Mouse (Mus musculus): ENCODE results near the gene Gm20388. TPM values are rescaled to one million over a fixed set of nuclear protein-coding genes. Genes with fewer than 3 reads are reported as not detected.
A peak's percentile ranks its signal among the peaks of the same experiment; 100 is the strongest.

The Gm20388 gene
- polyA plus RNA-seq, 1 experiment from 2014 or later, result not detected

DNA sequence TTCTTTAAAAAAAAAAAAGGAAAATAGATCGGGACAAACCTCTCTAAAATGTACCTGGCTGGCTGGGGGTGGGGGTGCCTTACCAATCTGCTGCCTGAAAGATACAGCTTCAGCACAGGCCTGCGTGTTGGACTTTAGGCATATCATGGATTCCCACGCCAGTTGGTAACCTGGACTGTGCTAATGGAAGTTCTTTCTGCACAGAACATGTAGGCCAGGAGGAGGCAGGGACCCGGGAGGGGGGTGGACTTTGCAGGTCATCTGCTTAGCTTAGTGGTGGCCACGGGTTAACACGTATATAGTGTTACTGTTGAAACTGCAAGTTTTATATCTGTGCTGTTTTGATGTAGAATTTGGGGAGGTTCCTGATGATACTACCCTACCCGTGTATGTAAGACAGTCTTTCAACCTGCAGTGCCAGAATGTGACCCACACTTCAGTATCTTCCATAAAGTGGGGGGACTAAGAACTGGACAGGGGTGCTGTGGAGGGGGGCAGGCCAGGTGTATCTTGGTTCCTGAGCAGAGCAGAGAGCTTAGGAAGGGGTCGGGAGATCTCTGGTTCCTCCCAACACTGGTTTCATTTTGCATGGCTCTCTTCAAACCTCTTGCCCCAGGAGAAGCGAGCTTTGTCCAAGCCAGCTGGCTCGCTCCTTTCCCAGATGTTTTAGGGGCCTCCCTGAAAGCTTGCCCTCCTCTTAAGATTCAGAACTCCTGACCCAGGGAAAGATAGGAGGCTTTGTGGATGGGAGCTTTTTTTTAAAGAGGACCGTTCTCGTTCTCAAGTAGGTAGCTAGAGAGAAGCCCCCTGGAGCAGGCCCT lies 1209.2 kb downstream of the Gm20388 start:
- Histone ChIP-seq H3K4me2 (replicated peaks; ENCODE audit: low read depth) (no peak overlapping the region), H3K4me1 (replicated peaks; ENCODE audit: control insufficient read depth, insufficient read depth, low read length) (no peaks in the 10 kb centered on the region), H3K4me3 (ENCODE audit: low read depth, low read length) (no peak overlapping the region), H3K36me3 (ENCODE audit: control insufficient read depth, insufficient read depth) (no peaks in the 10 kb centered on the region), H3K9me3 (ENCODE audit: control insufficient read depth) (no peaks in the 10 kb centered on the region), H3K27me3 (replicated peaks; ENCODE audit: control insufficient read depth, insufficient read depth, low read length) (peaks cover 98% of the 10 kb centered on the region), H3K9ac (ENCODE audit: low read depth, low read length) (no peak overlapping the region), H3K27ac (ENCODE audit: low read depth, low read length) (no peak overlapping the region)
- ATAC-seq, result no peak
- no peak for TF ChIP-seq CTCF (IDR thresholded peaks at IDR 0.05; ENCODE audit: low read depth)
- 35% methylated on average over 12 of the region's 12 CpGs for WGBS

DNA sequence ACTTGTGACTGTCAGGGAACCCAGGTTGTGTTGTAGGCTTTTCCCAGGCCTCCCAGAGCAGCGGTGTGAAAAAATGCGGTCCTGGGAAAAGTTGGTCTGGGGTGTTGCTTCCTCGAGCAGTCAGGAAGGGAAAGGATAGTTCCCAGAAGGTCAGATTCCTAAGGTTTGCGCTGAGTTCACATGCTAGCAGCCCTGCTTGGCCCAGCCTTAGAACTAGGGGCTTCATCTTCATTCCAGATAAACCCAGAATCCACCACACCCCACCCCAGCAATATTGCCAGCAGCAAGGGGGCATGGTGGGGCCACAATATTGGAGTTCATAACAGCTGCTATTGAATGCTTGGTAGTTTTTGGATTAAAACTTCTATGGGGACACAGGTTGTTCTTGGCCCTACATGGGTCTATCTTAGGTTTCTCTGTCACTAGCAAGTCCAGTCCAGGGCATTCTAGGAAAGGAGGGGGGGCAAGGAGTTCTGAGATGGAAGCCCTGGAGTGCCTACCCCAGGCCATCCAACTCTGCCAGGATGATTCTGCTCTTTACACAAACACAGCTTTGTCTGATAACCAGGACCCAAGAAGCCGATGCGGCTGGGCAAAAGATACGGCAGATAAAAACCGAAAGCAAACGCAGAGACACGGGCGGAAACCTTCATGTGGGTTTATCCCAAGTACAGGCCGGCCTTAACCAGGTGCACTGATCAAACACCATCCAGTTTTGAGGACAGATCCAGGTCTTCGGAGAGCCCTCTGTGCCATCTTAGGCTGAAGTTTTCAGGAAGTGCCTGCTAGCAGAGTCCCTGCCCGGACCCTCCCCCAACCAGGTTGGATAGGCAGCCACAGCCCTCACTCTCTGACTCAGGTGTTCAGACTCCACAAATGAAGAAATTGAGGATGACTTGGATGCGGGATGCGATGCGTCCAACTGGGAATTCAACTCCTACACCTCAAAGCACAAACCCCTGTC lies 1210.1 kb downstream of the Gm20388 start:
- 22% methylated on average over 17 of the region's 17 CpGs for WGBS
- H3K4me3 ChIP-seq (ENCODE audit: low read depth, low read length), result peak overlapping the region; percentile 15; the same call in 1 of the 2 replicates

DNA sequence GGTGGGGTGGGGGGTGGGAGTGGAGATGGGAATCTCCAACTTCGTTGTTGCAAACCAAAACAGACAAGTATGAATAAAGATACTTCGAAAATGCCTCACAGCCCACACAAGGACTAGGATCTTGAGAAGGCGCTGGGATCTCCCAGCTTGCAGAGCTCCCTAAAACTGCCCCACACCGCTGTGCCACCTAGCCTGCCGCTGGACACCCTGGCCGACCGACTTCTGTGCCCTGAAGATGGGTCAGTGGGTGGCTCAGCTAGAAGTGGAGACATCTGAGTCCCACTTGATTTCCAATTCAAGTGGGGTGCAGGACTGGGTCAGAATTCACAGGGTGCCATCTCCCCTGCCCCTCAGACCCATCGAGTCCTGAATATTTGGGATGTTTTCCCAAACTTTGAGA lies 1211.1 kb downstream of the Gm20388 start:
- H3K36me3 ChIP-seq (ENCODE audit: control insufficient read depth, insufficient read depth), result no peaks in the 10 kb centered on the region
- TF ChIP-seq CTCF (IDR thresholded peaks at IDR 0.05; ENCODE audit: low read depth), result no peak
- WGBS, result 25% methylated on average over 8 of the region's 8 CpGs
- H3K4me1 ChIP-seq (replicated peaks; ENCODE audit: control insufficient read depth, insufficient read depth, low read length), result no peaks in the 10 kb centered on the region
- no peak overlapping the region for H3K4me3 ChIP-seq (ENCODE audit: low read depth, low read length)
- no peaks in the 10 kb centered on the region for H3K9me3 ChIP-seq (ENCODE audit: control insufficient read depth)
- no peak overlapping the region for H3K4me2 ChIP-seq (replicated peaks; ENCODE audit: low read depth)
- no peak overlapping the region for H3K27ac ChIP-seq (ENCODE audit: low read depth, low read length)
- H3K9ac ChIP-seq (ENCODE audit: low read depth, low read length), result no peak overlapping the region
- peaks cover 98% of the 10 kb centered on the region for H3K27me3 ChIP-seq (replicated peaks; ENCODE audit: control insufficient read depth, insufficient read depth, low read length)
- ATAC-seq, result no peak

More for the DNA sequence above, 1210.1 kb downstream of the Gm20388 start:
- no peak for ATAC-seq
- Histone ChIP-seq H3K4me1 (replicated peaks; ENCODE audit: control insufficient read depth, insufficient read depth, low read length) (no peaks in the 10 kb centered on the region), H3K27me3 (replicated peaks; ENCODE audit: control insufficient read depth, insufficient read depth, low read length) (peaks cover 98% of the 10 kb centered on the region), H3K27ac (ENCODE audit: low read depth, low read length) (no peak overlapping the region), H3K9ac (ENCODE audit: low read depth, low read length) (no peak overlapping the region), H3K9me3 (ENCODE audit: control insufficient read depth) (no peaks in the 10 kb centered on the region), H3K36me3 (ENCODE audit: control insufficient read depth, insufficient read depth) (no peaks in the 10 kb centered on the region), H3K4me2 (replicated peaks; ENCODE audit: low read depth) (no peak overlapping the region)
- TF ChIP-seq CTCF (IDR thresholded peaks at IDR 0.05; ENCODE audit: low read depth), result no peak

DNA sequence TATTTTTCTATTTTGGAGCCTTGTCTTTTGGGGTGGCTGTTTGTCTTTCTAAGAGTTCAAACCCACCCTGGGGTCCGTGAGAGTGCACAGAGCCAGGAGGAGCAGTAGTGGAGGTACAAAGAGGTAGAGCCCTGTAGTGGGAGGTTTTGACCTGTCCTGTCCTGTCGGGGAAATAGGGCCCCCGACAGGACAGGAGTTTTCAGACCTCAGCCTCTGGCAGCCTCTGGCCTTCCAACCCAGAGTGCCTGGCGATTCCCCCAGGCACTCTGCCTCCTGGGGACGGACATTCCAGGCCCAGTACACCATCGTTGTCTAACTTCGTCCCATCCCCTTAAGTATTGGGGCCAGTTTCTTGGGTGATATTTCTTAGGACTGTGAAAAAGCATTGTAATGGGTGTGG lies 1211.7 kb downstream of the Gm20388 start:
- 27% methylated on average over 7 of the region's 7 CpGs for whole genome bisulfite sequencing
- ATAC-seq, result no peak
- no peak overlapping the region for H3K9ac ChIP-seq (ENCODE audit: low read depth, low read length)
- no peaks in the 10 kb centered on the region for H3K4me1 ChIP-seq (replicated peaks; ENCODE audit: control insufficient read depth, insufficient read depth, low read length)
- no peaks in the 10 kb centered on the region for H3K9me3 ChIP-seq (ENCODE audit: control insufficient read depth)
- peaks cover 98% of the 10 kb centered on the region for H3K27me3 ChIP-seq (replicated peaks; ENCODE audit: control insufficient read depth, insufficient read depth, low read length)
- H3K36me3 ChIP-seq (ENCODE audit: control insufficient read depth, insufficient read depth), result no peaks in the 10 kb centered on the region
- no peak overlapping the region for H3K27ac ChIP-seq (ENCODE audit: low read depth, low read length)
- no peak for TF ChIP-seq CTCF (IDR thresholded peaks at IDR 0.05; ENCODE audit: low read depth)
- no peak overlapping the region for H3K4me3 ChIP-seq (ENCODE audit: low read depth, low read length)
- no peak overlapping the region for H3K4me2 ChIP-seq (replicated peaks; ENCODE audit: low read depth)

DNA sequence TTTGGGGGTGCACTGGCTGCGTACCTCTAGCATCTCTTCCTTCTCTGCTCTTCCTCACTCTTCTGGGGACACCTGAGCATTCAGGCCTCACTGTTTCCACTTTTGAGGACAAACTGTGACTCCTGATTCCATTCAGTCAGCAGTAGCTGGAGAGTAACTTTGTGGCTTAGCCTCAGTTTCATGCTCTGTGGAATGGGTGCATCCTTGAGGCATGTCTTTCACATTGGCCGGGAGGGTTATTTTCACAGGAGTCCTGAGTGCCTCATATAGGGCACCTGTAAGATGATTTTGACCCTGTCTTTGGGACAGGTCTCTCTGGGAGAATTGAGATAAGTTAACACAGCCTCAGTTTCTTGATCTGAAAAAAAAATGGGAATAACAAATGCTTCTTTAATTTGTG lies 1212.5 kb downstream of the Gm20388 start:
- no peaks in the 10 kb centered on the region for H3K9me3 ChIP-seq (ENCODE audit: control insufficient read depth)
- H3K4me2 ChIP-seq (replicated peaks; ENCODE audit: low read depth), result no peak overlapping the region
- H3K27me3 ChIP-seq (replicated peaks; ENCODE audit: control insufficient read depth, insufficient read depth, low read length), result peaks cover 97% of the 10 kb centered on the region
- WGBS, result 63% methylated on average over 2 of the region's 2 CpGs
- H3K4me1 ChIP-seq (replicated peaks; ENCODE audit: control insufficient read depth, insufficient read depth, low read length), result no peaks in the 10 kb centered on the region
- no peaks in the 10 kb centered on the region for H3K36me3 ChIP-seq (ENCODE audit: control insufficient read depth, insufficient read depth)
- no peak overlapping the region for H3K9ac ChIP-seq (ENCODE audit: low read depth, low read length)
- no peak overlapping the region for H3K27ac ChIP-seq (ENCODE audit: low read depth, low read length)
- H3K4me3 ChIP-seq (ENCODE audit: low read depth, low read length), result no peak overlapping the region
- TF ChIP-seq CTCF (IDR thresholded peaks at IDR 0.05; ENCODE audit: low read depth), result no peak
- ATAC-seq, result no peak
